Mouse (Mus musculus) bone marrow, adult 2 months (tissue): ENCODE data around the gene Acvrl1.

ENCODE experiments used
- CTCF ChIP-seq: fragments of 200-500 bp; IDR thresholded peaks from 2 replicates; pipeline ENCODE4 v1.5.1; 2011; ENCODE audit warnings: low read length, control low read depth; ENCODE audit not compliant: control insufficient read depth, insufficient read depth
- POLR2A ChIP-seq: fragments of 200-500 bp; IDR thresholded peaks from 2 replicates; pipeline ENCODE4 v1.6.1; 2011; ENCODE audit warnings: low read depth, mild to moderate bottlenecking, control low read depth, low read length, borderline replicate concordance; ENCODE audit not compliant: control insufficient read depth

- TF ChIP-seq CTCF (no peak), POLR2A (no peak; the same call in 1 of the 2 replicates)
These were observed 49.6 kb upstream of the Acvrl1 start for GRCm38 (mm10) chr15:101078731-101079156.
